Mouse (Mus musculus) kidney, adult 2 months (tissue): ENCODE data around the gene Appl2.

Experiments
- CTCF ChIP-seq: fragments of 200-500 bp; conservative IDR thresholded peaks from 2 replicates; pipeline ENCODE4 v1.5.1; 2011; ENCODE audit warnings: low read depth, mild to moderate bottlenecking, control low read depth, low read length, moderate library complexity, mixed read lengths; ENCODE audit not compliant: insufficient read depth, insufficient read length
- POLR2A ChIP-seq: fragments of 200-500 bp; IDR thresholded peaks from one replicate; pipeline ENCODE4 v1.6.1; 2011; ENCODE audit warnings: low read depth, low read length, control low read depth

- TF ChIP-seq CTCF (no peak), POLR2A (no peak)
Observed at GRCm38 (mm10) chr10:83565449-83566441, 82.8 kb downstream of the Appl2 start.
